Mouse (Mus musculus) ES-E14 (cell line): ENCODE data around the gene Arl4c.

Experiments used
- CHD2 ChIP-seq: IDR thresholded peaks from 2 replicates; pipeline ENCODE4 v1.6.1; 2014; ENCODE audit warnings: mild to moderate bottlenecking, low read depth, low read length, inconsistent platforms
- HCFC1 ChIP-seq: IDR thresholded peaks from 2 replicates; pipeline ENCODE4 v1.6.1; 2012; ENCODE audit warnings: low read length, inconsistent platforms, borderline replicate concordance; ENCODE audit not compliant: insufficient read depth
- ZC3H11A ChIP-seq: IDR thresholded peaks from 2 replicates; pipeline ENCODE4 v1.6.1; 2012; ENCODE audit warnings: low read depth, mild to moderate bottlenecking, inconsistent platforms, low read length, borderline replicate concordance
- ZNF384 ChIP-seq: IDR thresholded peaks from 2 replicates; pipeline ENCODE4 v1.6.1; 2012; ENCODE audit warnings: low read depth, low read length, inconsistent platforms

GRCm38 (mm10) chr1:88745256-88745655, 43.2 kb upstream of the Arl4c start:
- no peak for TF ChIP-seq HCFC1
- TF ChIP-seq ZC3H11A = peak; percentile 95
- TF ChIP-seq ZNF384 = no peak
- TF ChIP-seq CHD2 = no peak
